Mouse (Mus musculus) forebrain, embryonic 15.5 days (tissue): ENCODE data around the gene Chit1. TPM values are rescaled to one million over a fixed set of nuclear protein-coding genes. Genes with fewer than 3 reads are reported as not detected.

Experiments
- ATAC-seq: fragments of 200-750 bp; cut with Nextera tagmentation; replicated peaks from 2 replicates; pipeline ENCODE4 v1.8.0; 2017; ENCODE audit warnings: mild to moderate bottlenecking, moderate TSS enrichment, moderate library complexity
- H3K27ac ChIP-seq: fragments of 300-500 bp; sonication (generic); replicated peaks from 2 replicates; pipeline ENCODE4 v1.5.1; 2015; ENCODE audit warnings: mild to moderate bottlenecking, inconsistent platforms
- H3K27me3 ChIP-seq: fragments of 300-500 bp; sonication (generic); 2 replicates; pipeline ENCODE4 v1.6.1; 2015; ENCODE audit warnings: inconsistent platforms
- H3K36me3 ChIP-seq: fragments of 300-500 bp; sonication (generic); 2 replicates; pipeline ENCODE4 v1.6.1; 2015; ENCODE audit warnings: mild to moderate bottlenecking, inconsistent platforms
- H3K4me1 ChIP-seq: fragments of 300-500 bp; sonication (generic); 2 replicates; pipeline ENCODE4 v1.6.1; 2015; ENCODE audit warnings: inconsistent platforms
- H3K4me2 ChIP-seq: fragments of 300-500 bp; sonication (generic); replicated peaks from 2 replicates; pipeline ENCODE4 v1.6.1; 2015; ENCODE audit warnings: mild to moderate bottlenecking, inconsistent platforms
- H3K4me3 ChIP-seq: fragments of 300-500 bp; sonication (generic); 2 replicates; pipeline ENCODE4 v1.5.1; 2015; ENCODE audit warnings: mild to moderate bottlenecking, inconsistent platforms
- H3K9ac ChIP-seq: fragments of 300-500 bp; sonication (generic); replicated peaks from 2 replicates; pipeline ENCODE4 v1.6.1; 2015; ENCODE audit warnings: mild to moderate bottlenecking, inconsistent platforms
- H3K9me3 ChIP-seq: fragments of 300-500 bp; sonication (generic); 2 replicates; pipeline ENCODE4 v1.6.1; 2016; ENCODE audit warnings: inconsistent platforms
- WGBS: fragments of 180-500 bp; shearing (Covaris S2); methylation state at CpG from one replicate; pipeline ENCODE4 v1.1.7; 2015; ENCODE audit warnings: mixed read lengths; 5-methylcytosine and 5-hydroxymethylcytosine counted together
- polyA plus RNA-seq: library from polyadenylated mRNA; unstranded; fragments of >200 nt; fragmentation: Nextera tagmentation; extraction: Ambion mirVana; gene quantifications from 2 replicates; pipeline ENCODE4 v1.2.1, GENCODE M21; 2015

The Chit1 gene
- polyA plus RNA-seq, 1 experiment from 2014 or later, result 0.17 TPM

DNA sequence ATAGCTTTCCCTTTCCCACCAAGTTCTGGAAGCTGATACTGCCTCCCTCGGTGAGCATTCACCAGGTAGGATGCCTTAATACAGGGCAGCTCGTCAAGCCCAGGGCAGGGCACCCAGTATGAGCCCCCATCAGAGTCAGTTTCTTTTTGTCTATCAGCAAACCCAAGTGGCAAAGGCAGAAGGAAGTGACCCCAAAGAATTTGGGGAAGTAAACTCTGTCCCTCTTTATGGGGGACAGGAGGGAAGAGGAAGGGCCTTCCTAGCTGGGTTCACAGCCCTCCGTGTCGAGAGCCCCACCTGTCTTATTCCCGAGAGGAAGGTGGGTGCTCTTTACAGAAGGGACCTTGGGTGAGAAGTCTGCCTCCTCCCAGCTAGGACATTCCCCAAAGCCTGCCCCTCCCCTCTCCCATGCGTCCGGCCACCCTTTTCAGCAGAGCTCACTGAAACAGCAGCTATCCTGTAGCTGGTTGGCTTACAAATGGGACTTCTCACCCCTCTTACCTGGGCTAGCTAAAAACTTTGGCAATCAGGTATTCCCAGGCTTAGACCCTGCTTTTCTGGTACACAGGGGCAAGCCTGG, 15.9 kb upstream of the Chit1 start:
- peak overlapping the region; percentile 93 for H3K27ac ChIP-seq
- H3K4me1 ChIP-seq, result peaks cover 76% of the 10 kb centered on the region
- no peaks in the 10 kb centered on the region for H3K36me3 ChIP-seq
- H3K4me2 ChIP-seq, result no peak overlapping the region
- no peaks in the 10 kb centered on the region for H3K27me3 ChIP-seq
- no peak overlapping the region for H3K9ac ChIP-seq
- H3K9me3 ChIP-seq, result no peaks in the 10 kb centered on the region
- H3K4me3 ChIP-seq, result no peak overlapping the region
- WGBS, result 65% methylated on average over 7 of the region's 7 CpGs
- ATAC-seq, result no peak

DNA sequence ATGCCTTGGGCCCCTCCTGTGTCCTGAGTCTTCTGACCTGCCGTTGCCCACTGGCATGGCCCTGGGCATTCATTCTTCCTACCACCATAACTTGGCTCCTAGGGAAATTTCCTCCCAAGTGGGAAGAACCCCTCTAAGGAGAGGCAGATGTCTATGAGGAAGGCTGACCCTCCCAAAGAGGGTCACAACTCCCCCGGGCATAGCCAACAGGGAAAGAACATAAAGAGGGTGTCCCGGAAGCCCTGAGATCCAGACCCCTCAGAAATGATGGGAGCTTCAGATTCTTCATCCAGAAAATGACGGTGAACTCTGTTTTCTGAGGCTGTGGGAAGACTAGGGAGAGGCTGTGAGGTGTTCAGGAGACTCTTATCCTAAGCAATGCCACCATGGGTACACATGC, 15.3 kb upstream of the Chit1 start:
- Histone ChIP-seq H3K9ac (no peak overlapping the region), H3K27ac (peak overlapping the region; percentile 93), H3K36me3 (no peaks in the 10 kb centered on the region), H3K4me2 (peak overlapping the region; percentile 21; the same call in 1 of the 2 replicates), H3K4me1 (peaks cover 76% of the 10 kb centered on the region), H3K27me3 (no peaks in the 10 kb centered on the region), H3K9me3 (no peaks in the 10 kb centered on the region), H3K4me3 (no peak overlapping the region)
- ATAC-seq, result no peak
- WGBS, result 63% methylated on average over 4 of the region's 4 CpGs

DNA sequence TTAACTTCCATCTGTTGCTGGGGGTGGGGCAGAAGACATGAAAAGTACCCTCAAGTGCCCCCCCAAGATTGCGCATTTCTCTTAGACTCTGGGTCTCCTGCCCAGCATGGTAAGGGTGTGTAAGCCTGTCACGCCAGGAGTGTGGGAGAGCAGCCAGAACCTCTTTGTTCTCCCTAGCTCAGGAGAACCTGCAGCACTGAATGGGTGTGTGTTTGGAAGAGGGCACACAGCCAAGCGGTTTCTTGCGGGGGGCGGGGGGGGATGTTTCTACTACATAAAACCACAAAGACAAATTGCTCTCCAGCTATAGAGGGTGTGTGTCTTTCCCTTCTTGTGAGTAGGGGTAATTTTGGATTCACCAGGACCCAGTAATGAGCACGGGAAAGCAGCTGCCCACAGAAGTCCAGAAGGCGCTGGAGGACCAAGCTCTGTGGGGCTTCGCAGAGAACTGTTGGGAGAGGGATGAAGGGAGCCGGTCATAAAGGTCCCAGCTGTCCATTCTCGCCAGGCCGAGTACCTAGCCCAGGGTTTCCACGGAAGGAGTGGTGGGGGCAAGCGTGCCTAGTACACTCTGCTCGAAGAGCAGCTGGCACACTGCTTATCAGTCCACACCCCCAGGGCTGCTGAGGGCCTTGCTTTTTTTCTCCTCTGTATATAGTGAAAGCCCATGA, 14.6 kb upstream of the Chit1 start:
- peak; percentile 80 for ATAC-seq
- WGBS, result 10% methylated on average over 14 of the region's 14 CpGs
- peaks cover 76% of the 10 kb centered on the region for H3K4me1 ChIP-seq
- H3K4me2 ChIP-seq, result peak overlapping the region; percentile 21; the same call in 1 of the 2 replicates
- H3K27me3 ChIP-seq, result no peaks in the 10 kb centered on the region
- H3K4me3 ChIP-seq, result no peak overlapping the region
- H3K27ac ChIP-seq, result peak overlapping the region; percentile 93
- no peak overlapping the region for H3K9ac ChIP-seq
- H3K9me3 ChIP-seq, result no peaks in the 10 kb centered on the region
- no peaks in the 10 kb centered on the region for H3K36me3 ChIP-seq

DNA sequence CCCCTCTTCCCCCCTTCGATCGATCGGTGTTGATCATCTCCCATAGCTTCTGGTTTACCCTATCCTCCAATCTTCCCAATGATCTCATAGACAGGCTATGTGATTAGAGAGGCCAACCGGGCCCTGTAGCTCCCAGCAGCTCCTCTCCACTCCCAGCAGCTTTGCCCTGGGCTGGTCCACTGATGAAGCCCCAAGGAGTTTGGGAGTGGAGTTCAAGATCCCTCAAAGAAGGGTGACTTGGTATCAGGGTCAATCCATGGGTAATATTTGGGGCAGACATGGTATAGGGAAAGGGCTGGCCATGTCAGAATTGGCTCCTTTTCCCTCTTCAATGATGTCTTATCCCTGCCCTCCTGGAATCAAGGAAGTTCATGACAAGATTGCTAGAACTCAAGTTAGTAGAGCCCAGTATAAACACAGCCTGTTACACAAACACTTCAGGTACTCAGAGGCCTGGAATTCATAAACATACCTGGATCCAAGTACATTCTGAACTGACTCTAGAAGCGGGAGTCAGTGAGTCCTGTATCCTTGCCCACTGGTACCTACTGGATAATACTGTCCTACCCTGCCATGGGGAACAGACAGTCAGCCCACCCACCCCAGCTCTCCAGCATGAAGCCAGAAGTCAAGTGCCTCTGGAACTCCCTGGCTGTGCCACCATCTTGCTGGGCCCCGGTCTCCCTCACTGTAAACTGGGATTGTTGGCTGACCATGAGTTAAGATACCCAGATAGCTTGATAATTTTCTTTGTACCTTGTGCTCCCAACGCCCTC, 13.8 kb upstream of the Chit1 start:
- Histone ChIP-seq H3K4me2 (no peak overlapping the region), H3K27ac (peak overlapping the region; percentile 93), H3K36me3 (no peaks in the 10 kb centered on the region), H3K9me3 (no peaks in the 10 kb centered on the region), H3K27me3 (no peaks in the 10 kb centered on the region), H3K4me3 (no peak overlapping the region), H3K9ac (no peak overlapping the region), H3K4me1 (peaks cover 76% of the 10 kb centered on the region)
- no peak for ATAC-seq
- WGBS, result 74% methylated on average over 7 of the region's 7 CpGs

DNA sequence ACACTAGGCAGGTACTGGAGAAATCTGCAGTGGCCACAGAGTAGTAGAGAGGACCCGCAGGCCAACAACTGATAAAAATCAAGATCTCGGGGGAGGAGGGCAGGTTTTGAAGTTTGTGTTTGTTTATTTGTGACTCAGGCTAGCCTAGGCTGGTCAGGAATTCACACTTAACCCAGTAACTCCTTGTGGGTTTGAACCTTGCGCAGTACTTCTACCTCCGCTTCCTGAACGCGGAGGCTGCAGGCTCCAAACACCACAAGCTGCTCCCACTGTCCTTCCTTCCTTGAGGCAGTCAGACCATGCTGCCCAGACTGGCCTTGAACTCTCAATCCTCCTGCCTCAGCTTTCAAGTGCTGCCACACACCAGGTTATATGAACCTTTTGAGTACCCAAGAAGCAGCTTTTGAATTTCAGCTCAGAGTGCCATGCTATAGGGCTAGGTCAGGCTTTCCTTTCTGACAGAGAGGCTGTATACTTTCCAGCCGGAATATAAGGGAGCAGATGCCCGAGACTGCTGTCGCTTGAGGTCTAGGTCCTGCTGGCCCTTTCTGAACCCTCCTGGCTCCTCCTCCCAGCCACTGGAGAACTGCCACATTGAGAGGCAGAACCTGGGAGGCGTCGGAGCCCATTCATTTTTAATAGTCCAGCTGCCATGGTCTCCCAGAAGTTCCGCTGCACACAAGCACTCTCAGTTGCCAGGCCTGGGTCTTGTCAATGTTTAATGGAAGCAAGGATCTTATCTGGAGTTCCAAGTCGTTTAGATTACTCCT, 12.9 kb upstream of the Chit1 start:
- WGBS, result 64% methylated on average over 13 of the region's 13 CpGs
- no peak for ATAC-seq
- H3K4me3 ChIP-seq, result no peak overlapping the region
- H3K27me3 ChIP-seq, result no peaks in the 10 kb centered on the region
- H3K27ac ChIP-seq, result peak overlapping the region; percentile 93
- H3K36me3 ChIP-seq, result no peaks in the 10 kb centered on the region
- H3K4me1 ChIP-seq, result peaks cover 68% of the 10 kb centered on the region
- H3K9me3 ChIP-seq, result no peaks in the 10 kb centered on the region
- 0 out of 2 replicates have a peak overlapping the region, but pooled peaks have one; percentile 46 for H3K9ac ChIP-seq
- peak overlapping the region; percentile 67; the same call in 1 of the 2 replicates for H3K4me2 ChIP-seq

DNA sequence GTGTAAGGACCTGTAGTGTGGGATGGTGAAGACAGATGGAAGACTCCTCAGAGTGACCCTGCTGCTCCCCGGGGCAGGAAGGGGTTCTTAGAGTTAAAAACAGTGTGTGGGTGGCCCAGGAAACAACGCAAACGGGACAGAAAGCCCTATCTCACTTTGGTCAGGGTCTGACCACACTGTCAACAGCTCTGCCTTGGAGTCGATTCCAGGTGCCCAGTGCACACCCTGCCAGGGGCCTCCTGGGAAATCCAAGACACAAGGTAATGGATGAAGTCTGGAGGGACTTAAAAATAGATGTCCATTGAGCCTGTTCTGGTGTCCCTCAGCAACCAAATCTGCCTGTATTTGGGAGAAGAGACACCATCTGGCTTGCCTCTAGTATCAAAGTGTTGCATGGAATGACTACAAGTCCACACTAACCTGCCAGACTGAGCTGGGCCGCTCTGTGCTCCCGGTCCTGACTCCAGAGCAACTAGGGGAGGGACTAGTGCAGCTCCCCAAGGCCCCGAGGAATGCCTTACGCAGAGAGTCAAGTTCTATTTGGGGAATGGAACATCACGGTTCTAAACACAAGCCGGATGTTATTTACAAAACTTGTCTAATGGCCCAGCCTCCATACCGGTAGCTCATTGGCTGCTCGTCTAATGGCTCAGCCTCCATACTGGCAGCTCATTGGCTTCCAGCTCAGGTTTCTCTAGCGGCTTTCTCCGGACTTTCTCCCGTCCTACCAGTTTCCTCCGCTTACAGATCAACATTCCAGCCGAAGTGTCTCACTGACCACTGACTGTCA, 12.1 kb upstream of the Chit1 start:
- H3K4me2 ChIP-seq, result peak overlapping the region; percentile 67
- H3K4me3 ChIP-seq, result peak overlapping the region; percentile 41
- H3K9me3 ChIP-seq, result no peaks in the 10 kb centered on the region
- peaks cover 60% of the 10 kb centered on the region for H3K4me1 ChIP-seq
- H3K36me3 ChIP-seq, result no peaks in the 10 kb centered on the region
- peak overlapping the region; percentile 93 for H3K27ac ChIP-seq
- peak overlapping the region; percentile 46 for H3K9ac ChIP-seq
- peak; percentile 51 for ATAC-seq
- H3K27me3 ChIP-seq, result no peaks in the 10 kb centered on the region
- WGBS, result 13% methylated on average over 17 of the region's 17 CpGs

DNA sequence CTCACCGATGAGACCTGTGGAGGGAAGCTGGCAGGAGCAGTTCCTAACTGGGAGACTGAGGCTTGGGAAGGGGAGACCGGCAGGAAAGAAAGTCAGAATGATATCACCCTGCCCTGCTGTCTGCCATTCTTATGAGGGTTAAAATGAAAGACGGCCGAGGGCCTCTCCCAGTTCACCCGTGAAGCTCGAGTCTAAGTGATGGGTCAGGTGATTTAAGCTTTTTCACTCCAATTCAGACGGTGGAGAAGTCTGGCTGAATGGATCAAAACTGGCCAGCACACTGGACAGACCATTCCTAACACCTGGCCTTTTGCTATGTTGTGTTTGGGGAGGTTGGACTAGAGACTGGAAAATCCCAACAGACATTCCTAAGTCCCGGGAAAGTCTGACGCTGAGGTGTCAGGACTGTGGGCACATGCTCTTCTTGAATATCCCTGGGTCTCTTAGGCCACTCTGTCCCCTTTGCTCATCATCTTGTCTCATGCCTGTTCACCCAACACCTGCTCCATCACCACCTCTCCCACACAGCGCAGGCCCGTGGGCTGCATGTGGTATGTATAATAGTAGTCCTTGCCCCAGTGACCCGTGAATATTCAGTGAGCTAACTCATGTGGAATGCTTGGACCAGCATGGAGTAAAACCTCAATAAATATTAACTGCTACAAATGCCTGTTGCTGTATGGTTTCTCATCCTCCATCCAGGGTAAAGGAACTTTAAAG, 11.4 kb upstream of the Chit1 start:
- Histone ChIP-seq H3K27me3 (no peaks in the 10 kb centered on the region), H3K9ac (peak overlapping the region; percentile 46), H3K4me2 (peak overlapping the region; percentile 67), H3K4me3 (peak overlapping the region; percentile 41), H3K27ac (peak overlapping the region; percentile 93), H3K4me1 (peaks cover 53% of the 10 kb centered on the region), H3K9me3 (no peaks in the 10 kb centered on the region), H3K36me3 (no peaks in the 10 kb centered on the region)
- 0 out of 2 replicates have a peak, but pooled peaks have one; percentile 5 for ATAC-seq
- WGBS, result 31% methylated on average over 12 of the region's 12 CpGs

DNA sequence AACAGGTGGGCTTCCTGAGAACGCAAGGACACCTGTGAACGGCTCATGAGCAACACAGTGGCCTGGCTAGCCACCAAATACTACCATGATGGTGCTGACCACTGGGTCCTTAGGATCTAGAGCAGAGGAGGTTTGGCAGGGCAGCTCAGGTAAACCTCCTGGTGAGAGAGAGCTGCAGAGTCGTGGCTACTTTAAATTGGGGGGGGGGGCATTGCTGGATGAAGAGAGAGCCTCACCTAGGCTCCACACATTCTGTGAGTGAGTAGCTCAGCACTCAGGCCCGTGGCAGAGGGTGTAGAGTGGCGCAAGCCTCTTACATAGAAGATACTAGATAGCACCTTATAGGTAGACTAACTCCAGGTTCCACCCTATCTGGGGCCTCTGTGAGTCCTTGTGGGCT, 10.6 kb upstream of the Chit1 start:
- Histone ChIP-seq H3K27me3 (no peaks in the 10 kb centered on the region), H3K4me3 (no peak overlapping the region), H3K4me1 (peaks cover 46% of the 10 kb centered on the region), H3K36me3 (no peaks in the 10 kb centered on the region), H3K27ac (no peak overlapping the region), H3K4me2 (no peak overlapping the region), H3K9ac (no peak overlapping the region), H3K9me3 (no peaks in the 10 kb centered on the region)
- WGBS, result 85% methylated on average over 5 of the region's 5 CpGs
- ATAC-seq, result no peak

DNA sequence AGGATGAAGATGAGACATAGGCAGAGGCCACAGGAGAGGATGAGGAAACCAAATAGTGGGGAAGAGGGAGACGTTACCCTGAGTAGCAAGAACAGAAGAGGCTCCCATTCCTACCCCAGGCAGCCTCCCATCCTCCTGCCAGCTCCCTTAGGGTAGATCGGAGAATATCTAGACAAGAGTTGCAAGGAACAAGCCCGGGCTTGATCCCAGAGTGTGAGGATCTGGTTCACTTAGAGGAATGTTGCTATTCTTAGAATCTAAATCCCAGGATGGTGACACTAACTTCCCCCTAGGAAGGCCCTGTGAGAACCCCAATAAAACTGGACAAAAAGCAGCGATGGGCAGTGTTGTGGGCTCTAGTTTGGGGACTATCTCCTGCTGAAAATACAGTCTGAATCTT, 10.1 kb upstream of the Chit1 start:
- WGBS, result 83% methylated on average over 4 of the region's 4 CpGs
- Histone ChIP-seq H3K27ac (no peak overlapping the region), H3K36me3 (no peaks in the 10 kb centered on the region), H3K4me1 (peaks cover 40% of the 10 kb centered on the region), H3K4me2 (no peak overlapping the region), H3K9me3 (no peaks in the 10 kb centered on the region), H3K27me3 (no peaks in the 10 kb centered on the region), H3K9ac (no peak overlapping the region), H3K4me3 (no peak overlapping the region)
- ATAC-seq, result no peak

DNA sequence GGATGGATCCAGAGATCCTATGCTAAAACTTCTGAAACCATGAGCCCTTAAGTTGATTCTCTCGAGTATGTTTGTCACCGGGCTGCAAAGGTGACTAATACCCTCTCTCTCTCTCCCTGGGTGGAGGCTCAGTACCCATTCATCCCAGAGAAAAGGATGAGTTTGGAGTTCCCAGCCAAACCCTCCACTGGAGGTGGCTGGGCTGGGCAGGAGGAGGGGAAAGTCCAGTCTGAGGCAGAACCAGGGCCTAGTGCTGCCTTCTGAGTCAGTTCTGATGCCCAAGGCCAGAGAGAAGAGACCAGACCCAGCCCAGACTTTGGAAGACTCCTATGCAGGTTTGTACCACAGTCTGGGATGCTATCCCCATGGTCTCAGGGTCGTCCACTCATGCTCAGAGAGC, 9.4 kb upstream of the Chit1 start:
- no peaks in the 10 kb centered on the region for H3K36me3 ChIP-seq
- 75% methylated on average over 3 of the region's 3 CpGs for WGBS
- H3K9ac ChIP-seq, result no peak overlapping the region

DNA sequence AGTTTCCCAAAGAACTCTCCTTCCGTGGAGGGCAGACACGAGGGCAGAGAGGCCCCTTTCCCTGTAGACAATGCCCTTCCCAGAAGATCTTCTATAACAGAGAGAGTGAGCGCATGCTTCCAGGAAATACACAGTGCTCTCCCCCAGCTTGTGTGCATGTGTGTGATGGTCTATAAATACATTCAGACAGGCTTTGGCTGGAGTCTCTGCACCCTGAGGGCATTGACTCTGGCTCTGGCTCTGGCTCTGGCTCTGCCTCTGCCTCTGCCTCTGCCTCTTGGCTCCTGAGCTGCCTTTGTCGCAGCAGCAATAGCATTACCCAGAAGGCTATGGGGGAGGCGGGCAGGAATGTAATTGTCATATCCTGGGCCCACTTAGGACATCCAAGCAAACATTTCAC, 7.2 kb upstream of the Chit1 start:
- Histone ChIP-seq H3K4me2 (no peak overlapping the region), H3K4me3 (no peak overlapping the region), H3K27me3 (no peaks in the 10 kb centered on the region), H3K4me1 (peaks cover 11% of the 10 kb centered on the region), H3K36me3 (no peaks in the 10 kb centered on the region), H3K9ac (no peak overlapping the region), H3K9me3 (no peaks in the 10 kb centered on the region), H3K27ac (no peak overlapping the region)
- 68% methylated on average over 5 of the region's 5 CpGs for WGBS
- no peak for ATAC-seq

More for the DNA sequence above, 9.4 kb upstream of the Chit1 start:
- Histone ChIP-seq H3K4me2 (no peak overlapping the region), H3K27me3 (no peaks in the 10 kb centered on the region), H3K9me3 (no peaks in the 10 kb centered on the region), H3K27ac (no peak overlapping the region), H3K4me1 (peaks cover 34% of the 10 kb centered on the region), H3K4me3 (no peak overlapping the region)
- no peak for ATAC-seq
